Comparison of ENCODE assay signal across 27 mouse cellular contexts in genomic region chrX:136279410-136279809, GRCm38 (mm10). TPM values are rescaled to one million over a fixed set of nuclear protein-coding genes. Genes with fewer than 3 reads are reported as not detected.
DNase-seq lines count a peak whose midpoint lies in the region; ATAC-seq and TF ChIP-seq lines count a peak whose summit lies in the region.
"Had no signal": no experiment of that assay in that cellular context is flagged by ENCODE, and none has a peak within 500 bp of the region (broad histone marks: within the 10 kb centered on the region; RNA-seq: fewer than 3 reads in every experiment).

No protein-coding gene starts in this region.

- peak; percentile 40 for DNase-seq in forebrain, embryonic 14.5 days (ENCODE audit: low spot score)
- peak; percentile 7 to 26 for DNase-seq in left cerebral cortex, postnatal 14 days (ENCODE audit: low spot score in 2 of 2)
- DNase-seq in left cerebral cortex, adult 11 months (ENCODE audit: low spot score), result no peak
- DNase-seq in brain, adult 2 months (ENCODE audit: low read depth, low spot score), result peak; percentile 58
- DNase-seq in brain, embryonic 14.5 days (ENCODE audit: low read depth), result peak; percentile 59
- DNase-seq: adrenal gland, postnatal 25 days; B cell, adult 2 months; cerebellum, adult 9-10 months; gastrocnemius, postnatal 14 days; kidney, adult 18-20 months; kidney, postnatal 25 days; liver, embryonic 13.5 days; lung, adult 18-20 months; lung, postnatal 4 days; thymus, postnatal 14 days had no signal

- TF ChIP-seq CTCF in brain, embryonic 14.5 days (IDR thresholded peaks at IDR 0.05; ENCODE audit: borderline replicate concordance, extremely low read depth, insufficient read depth, insufficient read length), result no peak

- peak; percentile 78 for ATAC-seq in forebrain, embryonic 14.5 days
- no peak for ATAC-seq in forebrain, embryonic 12.5 days (ENCODE audit: low FRiP score)
- no peak for ATAC-seq in liver, embryonic 12.5 days
- ATAC-seq: hindbrain, embryonic 16.5 days; lung, postnatal 0 days had no signal

- H3K4me2 ChIP-seq in forebrain, embryonic 14.5 days (ENCODE audit: low read length), result no peak overlapping the region
- H3K4me2 ChIP-seq in forebrain, embryonic 12.5 days, result no peak overlapping the region
- no peak overlapping the region for H3K4me2 ChIP-seq in liver, embryonic 12.5 days
- H3K4me2 ChIP-seq: embryonic facial prominence, embryonic 15.5 days; kidney, embryonic 15.5 days; liver, embryonic 13.5 days; midbrain, embryonic 12.5 days; neural tube, embryonic 12.5 days had no signal

- no peak overlapping the region for H3K27ac ChIP-seq in forebrain, embryonic 14.5 days (ENCODE audit: low read depth, low read length)
- no peak overlapping the region for H3K27ac ChIP-seq in forebrain, embryonic 12.5 days
- no peak overlapping the region for H3K27ac ChIP-seq in liver, embryonic 12.5 days
- H3K27ac ChIP-seq: embryonic facial prominence, embryonic 10.5 days; embryonic facial prominence, embryonic 15.5 days; kidney, embryonic 15.5 days; layer of hippocampus, adult 2 months; liver, embryonic 13.5 days; midbrain, embryonic 12.5 days; neural tube, embryonic 12.5 days had no signal

- no peaks in the 10 kb centered on the region for H3K27me3 ChIP-seq in forebrain, embryonic 14.5 days (replicated peaks; ENCODE audit: control insufficient read depth, insufficient read depth, low read length)
- H3K27me3 ChIP-seq in forebrain, embryonic 12.5 days, result peaks cover 13% of the 10 kb centered on the region
- H3K27me3 ChIP-seq in liver, embryonic 12.5 days (replicated peaks), result peaks cover 4% of the 10 kb centered on the region; the same call in 1 of the 2 replicates
- H3K27me3 ChIP-seq: liver, embryonic 13.5 days; neural tube, embryonic 12.5 days had no signal

- H3K9me3 ChIP-seq in forebrain, embryonic 14.5 days (replicated peaks; ENCODE audit: control insufficient read depth, low read length), result no peaks in the 10 kb centered on the region
- H3K9me3 ChIP-seq in forebrain, embryonic 12.5 days, result no peaks in the 10 kb centered on the region
- no peaks in the 10 kb centered on the region for H3K9me3 ChIP-seq in liver, embryonic 12.5 days (replicated peaks)
- H3K9me3 ChIP-seq: embryonic facial prominence, embryonic 10.5 days; embryonic facial prominence, embryonic 15.5 days; kidney, embryonic 15.5 days; liver, embryonic 13.5 days; megakaryocyte, embryonic 14.5 days; midbrain, embryonic 12.5 days; neural tube, embryonic 12.5 days had no signal

- no peak for TF ChIP-seq POLR2A in brain, embryonic 14.5 days (IDR thresholded peaks at IDR 0.05; ENCODE audit: borderline replicate concordance, extremely low read depth, insufficient read depth, insufficient read length, poor library complexity, severe bottlenecking)

- 77% methylated on average over 5 of the region's 5 CpGs for WGBS in forebrain, embryonic 14.5 days
- 72% methylated on average over 5 of the region's 5 CpGs for WGBS in forebrain, embryonic 12.5 days
- WGBS in liver, embryonic 12.5 days (ENCODE audit: insufficient replicate concordance), result 76% methylated on average over 5 of the region's 5 CpGs

- intact Hi-C loops in left cerebral cortex, postnatal 14 days (cut with DNase I), result no loop called here

- H3K4me1 ChIP-seq in forebrain, embryonic 14.5 days (ENCODE audit: control insufficient read depth, insufficient read depth, low read length), result no peaks in the 10 kb centered on the region
- no peaks in the 10 kb centered on the region; the same call in 1 of the 2 replicates for H3K4me1 ChIP-seq in forebrain, embryonic 12.5 days
- H3K4me1 ChIP-seq in liver, embryonic 12.5 days, result no peaks in the 10 kb centered on the region
- H3K4me1 ChIP-seq: embryonic facial prominence, embryonic 15.5 days; liver, embryonic 13.5 days; megakaryocyte, embryonic 14.5 days; midbrain, embryonic 12.5 days; neural tube, embryonic 12.5 days had no signal

- H3K4me3 ChIP-seq in forebrain, embryonic 14.5 days (ENCODE audit: low read depth, low read length), result no peak overlapping the region
- H3K4me3 ChIP-seq in forebrain, embryonic 12.5 days (replicated peaks), result no peak overlapping the region
- H3K4me3 ChIP-seq in liver, embryonic 12.5 days, result no peak overlapping the region
- H3K4me3 ChIP-seq: embryonic facial prominence, embryonic 10.5 days; embryonic facial prominence, embryonic 15.5 days; kidney, embryonic 15.5 days; layer of hippocampus, adult 2 months; liver, embryonic 13.5 days; megakaryocyte, embryonic 14.5 days; midbrain, embryonic 12.5 days; myocyte; neural tube, embryonic 12.5 days had no signal

- H3K36me3 ChIP-seq in forebrain, embryonic 14.5 days (ENCODE audit: control insufficient read depth, insufficient read depth, low read length), result no peaks in the 10 kb centered on the region
- no peaks in the 10 kb centered on the region for H3K36me3 ChIP-seq in forebrain, embryonic 12.5 days (replicated peaks)
- no peaks in the 10 kb centered on the region for H3K36me3 ChIP-seq in liver, embryonic 12.5 days
- H3K36me3 ChIP-seq: embryonic facial prominence, embryonic 10.5 days; embryonic facial prominence, embryonic 15.5 days; kidney, embryonic 15.5 days; liver, embryonic 13.5 days; midbrain, embryonic 12.5 days; neural tube, embryonic 12.5 days had no signal

- no peak overlapping the region for H3K9ac ChIP-seq in forebrain, embryonic 14.5 days (ENCODE audit: low read length)
- no peak overlapping the region for H3K9ac ChIP-seq in forebrain, embryonic 12.5 days
- H3K9ac ChIP-seq in liver, embryonic 12.5 days, result no peak overlapping the region
- H3K9ac ChIP-seq: embryonic facial prominence, embryonic 15.5 days; kidney, embryonic 15.5 days; liver, embryonic 13.5 days; midbrain, embryonic 12.5 days; neural tube, embryonic 12.5 days had no signal

RNA-seq across cellular contexts. Expression of gene Bex3, which starts 9.4 kb away (rescaled TPM):
- 693 and 746 TPM in 2 replicates for polyA plus RNA-seq in forebrain, embryonic 14.5 days (2014; fragmentation: Nextera tagmentation; extraction: Ambion mirVana)
- polyA plus RNA-seq in forebrain, embryonic 12.5 days (2016; fragmentation: Nextera tagmentation; extraction: Ambion mirVana), result 632 and 641 TPM in 2 replicates
- 100 to 1,000 TPM; 373 to 380 TPM for total RNA-seq in left cerebral cortex, postnatal 14 days (2021)
- polyA plus RNA-seq in brain, embryonic 14.5 days (2012; rRNA removed), result 619 and 631 TPM in 2 replicates
- polyA plus RNA-seq in liver, embryonic 12.5 days (2016; fragmentation: Nextera tagmentation; extraction: Ambion mirVana), result 273 and 279 TPM in 2 replicates

RNA-seq across cellular contexts. Expression of gene Tceal9, which starts 34.5 kb away (rescaled TPM):
- 368 and 379 TPM in 2 replicates for polyA plus RNA-seq in forebrain, embryonic 14.5 days (2014; fragmentation: Nextera tagmentation; extraction: Ambion mirVana)
- 411 and 412 TPM in 2 replicates for polyA plus RNA-seq in forebrain, embryonic 12.5 days (2016; fragmentation: Nextera tagmentation; extraction: Ambion mirVana)
- 100 to 1,000 TPM in 1 of 2 experiments, 10 to 100 TPM in 1; 96.6 to 110 TPM for total RNA-seq in left cerebral cortex, postnatal 14 days (2021)
- 194 and 222 TPM in 2 replicates for polyA plus RNA-seq in brain, embryonic 14.5 days (2012; rRNA removed)
- 223 and 224 TPM in 2 replicates for polyA plus RNA-seq in liver, embryonic 12.5 days (2016; fragmentation: Nextera tagmentation; extraction: Ambion mirVana)
